In the genomic region with DNA sequence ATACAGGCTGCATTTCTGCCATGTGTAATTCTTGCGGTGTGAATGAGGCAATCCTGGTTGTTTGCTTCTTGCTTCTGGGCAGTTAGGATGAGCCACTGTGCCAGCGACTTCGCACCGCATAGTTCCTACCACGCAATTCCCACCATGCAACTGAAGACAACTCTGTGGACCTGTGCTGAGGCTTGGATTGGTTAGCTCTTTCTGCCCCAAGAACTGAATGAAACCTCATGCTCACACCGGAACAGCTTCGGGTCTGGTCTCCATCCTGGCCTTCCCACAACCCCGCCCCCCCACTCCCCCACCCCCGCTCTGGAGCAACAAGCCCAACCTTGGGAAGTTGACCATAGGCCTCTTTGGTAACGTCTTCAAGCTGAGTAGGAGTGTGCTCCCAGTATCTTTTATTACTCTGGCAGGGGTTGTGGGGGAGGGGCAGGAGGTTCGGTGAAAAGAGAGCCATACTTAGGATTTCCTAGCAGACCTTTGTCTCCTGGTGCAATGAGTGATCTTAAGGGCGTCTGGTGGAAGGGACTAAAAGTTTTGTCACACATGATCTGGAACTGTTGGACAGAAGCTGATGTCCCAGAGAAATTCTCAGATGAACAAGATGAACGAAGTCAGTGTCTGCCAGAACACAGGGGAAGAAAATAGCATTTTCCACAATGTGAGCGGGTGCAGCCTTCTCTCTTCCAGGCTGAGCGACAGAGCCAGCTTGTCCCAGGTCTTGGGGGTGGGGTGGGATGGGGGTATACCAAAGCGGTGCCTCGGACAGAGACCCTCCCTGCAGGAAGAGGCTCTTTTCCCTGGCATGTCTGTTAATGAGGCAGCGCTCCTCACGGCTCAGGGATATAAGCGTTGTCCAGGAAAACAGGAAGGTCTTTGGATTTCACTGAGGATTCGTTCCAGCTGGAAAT, we compare ENCODE assay signal across 8 mouse cellular contexts. TPM values are rescaled to one million over a fixed set of nuclear protein-coding genes. Genes with fewer than 3 reads are reported as not detected.
DNase-seq lines count a peak whose midpoint lies in the region; ATAC-seq lines count a peak whose summit lies in the region.

No protein-coding gene starts in this region.

- H3K4me1 ChIP-seq in heart, embryonic 12.5 days (replicated peaks): peaks cover 15% of the 10 kb centered on the region
- H3K4me1 ChIP-seq in kidney, embryonic 16.5 days (ENCODE audit: insufficient read depth, low read length): peaks cover 14% of the 10 kb centered on the region; the same call in 1 of the 2 replicates
- H3K4me1 ChIP-seq in midbrain, embryonic 12.5 days: peaks cover 8% of the 10 kb centered on the region; the same call in 1 of the 2 replicates

- no peaks in the 10 kb centered on the region for H3K27me3 ChIP-seq in heart, embryonic 12.5 days (replicated peaks)
- no peaks in the 10 kb centered on the region for H3K27me3 ChIP-seq in kidney, embryonic 16.5 days (ENCODE audit: insufficient read depth, low read length)
- H3K27me3 ChIP-seq in midbrain, embryonic 12.5 days: no peaks in the 10 kb centered on the region

- peak overlapping the region; percentile 61; the same call in 1 of the 2 replicates for H3K9ac ChIP-seq in heart, embryonic 12.5 days
- H3K9ac ChIP-seq in kidney, embryonic 16.5 days (replicated peaks; ENCODE audit: low read length): peak overlapping the region; percentile 63
- H3K9ac ChIP-seq in midbrain, embryonic 12.5 days (replicated peaks): 0 out of 2 replicates have a peak overlapping the region, but pooled peaks have one; percentile 11

- no peaks in the 10 kb centered on the region for H3K36me3 ChIP-seq in heart, embryonic 12.5 days
- H3K36me3 ChIP-seq in kidney, embryonic 16.5 days (ENCODE audit: insufficient read depth, low read length): no peaks in the 10 kb centered on the region
- H3K36me3 ChIP-seq in midbrain, embryonic 12.5 days: no peaks in the 10 kb centered on the region

- H3K4me3 ChIP-seq in heart, embryonic 12.5 days: peak overlapping the region; percentile 18
- H3K4me3 ChIP-seq in kidney, embryonic 16.5 days (ENCODE audit: low read length): peak overlapping the region; percentile 33
- 0 out of 2 replicates have a peak overlapping the region, but pooled peaks have one; percentile 10 for H3K4me3 ChIP-seq in midbrain, embryonic 12.5 days

- ATAC-seq in heart, embryonic 12.5 days (ENCODE audit: insufficient number of reproducible peaks, low FRiP score): peak; percentile 66
- peak; percentile 83 for ATAC-seq in kidney, embryonic 16.5 days (ENCODE audit: low FRiP score, low TSS enrichment)
- no peak for ATAC-seq in midbrain, embryonic 12.5 days (ENCODE audit: low FRiP score, low read depth)
- ATAC-seq in CD4-positive, CD25-positive, alpha-beta regulatory T cell, adult 4 months: no peak

- peaks cover 10% of the 10 kb centered on the region for H3K9me3 ChIP-seq in heart, embryonic 12.5 days (replicated peaks)
- H3K9me3 ChIP-seq in kidney, embryonic 16.5 days (ENCODE audit: low read length): peaks cover 6% of the 10 kb centered on the region; the same call in 1 of the 2 replicates
- peaks cover 4% of the 10 kb centered on the region; the same call in 1 of the 2 replicates for H3K9me3 ChIP-seq in midbrain, embryonic 12.5 days

- peak; percentile 13 to 26 for DNase-seq in left cerebral cortex, adult 18-20 months (ENCODE audit: low spot score in 2 of 2)
- DNase-seq in left cerebral cortex, adult 9 months (ENCODE audit: low spot score in 2 of 2): no peak
- DNase-seq in embryo, embryonic 9.5 days (ENCODE audit: extremely low spot score): peak; percentile 42
- DNase-seq in yolk sac, embryonic 10.5 days (ENCODE audit: low spot score): peak; percentile 34

- H3K4me2 ChIP-seq in heart, embryonic 12.5 days: peak overlapping the region; percentile 63
- H3K4me2 ChIP-seq in kidney, embryonic 16.5 days (replicated peaks; ENCODE audit: low read depth, low read length): peak overlapping the region; percentile 56
- H3K4me2 ChIP-seq in midbrain, embryonic 12.5 days (replicated peaks): peak overlapping the region; percentile 38

- H3K27ac ChIP-seq in heart, embryonic 12.5 days (ENCODE audit: poor library complexity, severe bottlenecking): peak overlapping the region; percentile 25; the same call in 1 of the 2 replicates
- peak overlapping the region; percentile 53; the same call in 1 of the 2 replicates for H3K27ac ChIP-seq in kidney, embryonic 16.5 days (ENCODE audit: low read length)
- no peak overlapping the region for H3K27ac ChIP-seq in midbrain, embryonic 12.5 days (replicated peaks)

- 25% methylated on average over 21 of the region's 21 CpGs for WGBS in heart, embryonic 12.5 days
- 21% methylated on average over 21 of the region's 21 CpGs for WGBS in kidney, embryonic 16.5 days
- WGBS in midbrain, embryonic 12.5 days: 50% methylated on average over 21 of the region's 21 CpGs

RNA-seq across cellular contexts. Expression of gene Wdr89, which starts 32.1 kb away (rescaled TPM):
- 1 to 10 TPM; 3.0 TPM for total RNA-seq in left cerebral cortex, adult 18-20 months (2021)
- 8.6 and 9.8 TPM in 2 replicates for polyA plus RNA-seq in heart, embryonic 12.5 days (2016; fragmentation: Nextera tagmentation; extraction: Ambion mirVana)
- 11.9 and 15.0 TPM in 2 replicates for polyA plus RNA-seq in kidney, embryonic 16.5 days (2015; fragmentation: Nextera tagmentation; extraction: Ambion mirVana)
- polyA plus RNA-seq in midbrain, embryonic 12.5 days (2016; fragmentation: Nextera tagmentation; extraction: Ambion mirVana): 8.4 and 9.4 TPM in 2 replicates
- 10 to 100 TPM; 18.1 to 24.9 TPM for polyA plus RNA-seq in CD4-positive, CD25-positive, alpha-beta regulatory T cell, adult 4 months (2017; shearing (Covaris generic))

RNA-seq across cellular contexts. Expression of gene Sgpp1, which starts 34.1 kb away (rescaled TPM):
- total RNA-seq in left cerebral cortex, adult 18-20 months (2021): 10 to 100 TPM; 30.2 to 32.9 TPM
- 24.0 and 25.4 TPM in 2 replicates for polyA plus RNA-seq in heart, embryonic 12.5 days (2016; fragmentation: Nextera tagmentation; extraction: Ambion mirVana)
- 14.5 and 15.9 TPM in 2 replicates for polyA plus RNA-seq in kidney, embryonic 16.5 days (2015; fragmentation: Nextera tagmentation; extraction: Ambion mirVana)
- polyA plus RNA-seq in midbrain, embryonic 12.5 days (2016; fragmentation: Nextera tagmentation; extraction: Ambion mirVana): 8.5 and 10.6 TPM in 2 replicates
- 10 to 100 TPM in 1 of 2 experiments, 1 to 10 TPM in 1; 9.7 to 18.9 TPM for polyA plus RNA-seq in CD4-positive, CD25-positive, alpha-beta regulatory T cell, adult 4 months (2017; shearing (Covaris generic))

Comparison
In these comparisons a context has a peak if more than half of its experiments do, and no peak if none do; other contexts are left out.
1. DNase-seq: peak in left cerebral cortex, adult 18-20 months (2 of 2), embryo, embryonic 9.5 days (single experiment) and yolk sac, embryonic 10.5 days (single experiment); none in left cerebral cortex, adult 9 months (0 of 2).
2. ATAC-seq: peak in heart, embryonic 12.5 days (single experiment) and kidney, embryonic 16.5 days (single experiment); none in midbrain, embryonic 12.5 days (single experiment) and CD4-positive, CD25-positive, alpha-beta regulatory T cell, adult 4 months (single experiment).
3. H3K9ac ChIP-seq: peak in every context shown above with its lines; median percentile 63 in kidney, embryonic 16.5 days; 61 in heart, embryonic 12.5 days; 11 in midbrain, embryonic 12.5 days.
4. Peak in every context shown above with its lines, with median percentiles within 50 percentile points of each other: H3K4me2 ChIP-seq and H3K4me3 ChIP-seq.